Mouse (Mus musculus): Measurements from ENCODE around the gene Gm19965. TPM values are rescaled to one million over a fixed set of nuclear protein-coding genes. Genes with fewer than 3 reads are reported as not detected.

Gene Gm19965
- not detected in 2 replicates for polyA plus RNA-seq (2012; rRNA removed)

DNA sequence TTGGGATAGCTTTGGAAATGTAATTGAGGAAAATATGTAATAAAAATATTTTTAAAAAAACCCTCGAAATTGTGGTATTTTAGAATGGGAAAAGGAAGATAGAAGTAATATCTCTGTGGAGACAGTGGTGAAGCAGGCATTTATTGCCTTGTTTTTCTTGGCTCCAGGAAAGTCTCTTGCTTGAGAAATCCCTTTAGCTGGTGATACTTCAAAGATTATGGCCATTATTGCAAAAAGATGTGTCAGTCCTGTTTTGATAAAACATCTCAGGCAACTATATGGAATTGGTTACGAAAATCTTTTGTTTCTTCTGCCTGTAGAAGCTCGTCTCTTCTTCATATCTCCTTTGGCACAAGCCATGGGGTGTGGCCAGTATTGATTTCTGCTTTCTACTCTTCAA, at the start of gene Gm19965:
Gm19965 (plus strand) TSS at position 301 of the 400 bp plus-strand sequence.

